Mouse (Mus musculus): ENCODE results near the gene Xpnpep3. TPM values are rescaled to one million over a fixed set of nuclear protein-coding genes. Genes with fewer than 3 reads are reported as not detected.
A peak's percentile ranks its signal among the peaks of the same experiment; 100 is the strongest.
"Not testable (repeated sequence)": the region's sequence is repeated elsewhere in the genome, so short reads cannot be mapped to it uniquely, and the experiment has no call there.

The Xpnpep3 gene
- polyA plus RNA-seq, 1 experiment from 2014 or later, result 9.9 TPM

GRCm38 (mm10) chr15:81465016-81465660 lies 65.2 kb downstream of the Xpnpep3 start:
- Histone ChIP-seq H3K9ac (peak overlapping the region; percentile 54), H3K27ac (replicated peaks) (peak overlapping the region; percentile 97), H3K36me3 (0 out of 2 replicates have a peak, but pooled peaks cover 7% of the 10 kb centered on the region), H3K9me3 (no peaks in the 10 kb centered on the region), H3K4me3 (peak overlapping the region; percentile 73), H3K27me3 (no peaks in the 10 kb centered on the region), H3K4me1 (replicated peaks) (peaks cover 19% of the 10 kb centered on the region), H3K4me2 (peak overlapping the region; percentile 61)
- WGBS, result 76% methylated on average over 12 of the region's 12 CpGs
- no peak for ATAC-seq (ENCODE audit: low FRiP score, low read depth)

- no peaks in the 10 kb centered on the region for H3K9me3 ChIP-seq
- H3K9ac ChIP-seq, result peak within 1 kb of the TSS; percentile 65
- WGBS, result under 1% methylated on average over 60 of the region's 62 CpGs
- peak within 1 kb of the TSS; percentile 61 for H3K4me2 ChIP-seq
- H3K4me1 ChIP-seq (replicated peaks), result peaks cover 19% of the 10 kb centered on the region
- peak within 1 kb of the TSS; percentile 97 for H3K27ac ChIP-seq (replicated peaks)
- no peaks in the 10 kb centered on the region for H3K27me3 ChIP-seq
- peak within 1 kb of the TSS; percentile 73 for H3K4me3 ChIP-seq
- H3K36me3 ChIP-seq, result peaks cover 12% of the 10 kb centered on the region
- ATAC-seq (ENCODE audit: low FRiP score, low read depth), result peak; percentile 99
Measured at GRCm38 (mm10) chr15:81465901-81466737, 66.2 kb downstream of the Xpnpep3 start, which contains the start of gene Rbx1. Gene Rbx1, plus strand, starts transcription at chr15:81466296.

- Histone ChIP-seq H3K9me3 (no peaks in the 10 kb centered on the region), H3K4me2 (peak overlapping the region; percentile 56), H3K4me1 (replicated peaks) (peaks cover 19% of the 10 kb centered on the region), H3K27ac (replicated peaks) (peak overlapping the region; percentile 97), H3K36me3 (peaks cover 19% of the 10 kb centered on the region), H3K4me3 (peak overlapping the region; percentile 73), H3K27me3 (no peaks in the 10 kb centered on the region), H3K9ac (peak overlapping the region; percentile 65)
- ATAC-seq (ENCODE audit: low FRiP score, low read depth), result no peak
- WGBS, result under 1% methylated on average over 15 of the region's 15 CpGs
Measured at GRCm38 (mm10) chr15:81466738-81467113, 66.8 kb downstream of the Xpnpep3 start.

GRCm38 (mm10) chr15:81470735-81471134 lies 70.8 kb downstream of the Xpnpep3 start:
- H3K9ac ChIP-seq, result no peak overlapping the region
- no peaks in the 10 kb centered on the region for H3K27me3 ChIP-seq
- H3K9me3 ChIP-seq, result no peaks in the 10 kb centered on the region
- H3K4me1 ChIP-seq (replicated peaks), result peaks cover 12% of the 10 kb centered on the region
- WGBS, result 88% methylated on average over 8 of the region's 8 CpGs
- peaks cover 54% of the 10 kb centered on the region for H3K36me3 ChIP-seq
- no peak overlapping the region for H3K4me3 ChIP-seq
- ATAC-seq (ENCODE audit: low FRiP score, low read depth), result no peak
- H3K27ac ChIP-seq (replicated peaks), result no peak overlapping the region
- H3K4me2 ChIP-seq, result no peak overlapping the region

GRCm38 (mm10) chr15:81472256-81472655 lies 72.3 kb downstream of the Xpnpep3 start:
- Histone ChIP-seq H3K27me3 (no peaks in the 10 kb centered on the region), H3K4me2 (no peak overlapping the region), H3K9ac (no peak overlapping the region), H3K4me3 (no peak overlapping the region), H3K4me1 (replicated peaks) (peaks cover 10% of the 10 kb centered on the region), H3K36me3 (peaks cover 56% of the 10 kb centered on the region), H3K9me3 (no peaks in the 10 kb centered on the region), H3K27ac (replicated peaks) (no peak overlapping the region)
- WGBS, result 93% methylated on average over 5 of the region's 5 CpGs
- ATAC-seq (ENCODE audit: low FRiP score, low read depth), result no peak

GRCm38 (mm10) chr15:81475654-81476053 lies 75.7 kb downstream of the Xpnpep3 start:
- no peak for ATAC-seq (ENCODE audit: low FRiP score, low read depth)
- Histone ChIP-seq H3K36me3 (peaks cover 49% of the 10 kb centered on the region), H3K4me1 (replicated peaks) (no peaks in the 10 kb centered on the region; the same call in 1 of the 2 replicates), H3K27me3 (no peaks in the 10 kb centered on the region), H3K4me2 (no peak overlapping the region), H3K27ac (replicated peaks) (no peak overlapping the region), H3K4me3 (no peak overlapping the region), H3K9ac (no peak overlapping the region), H3K9me3 (no peaks in the 10 kb centered on the region)
- 38% methylated on average over 3 of the region's 3 CpGs for WGBS

- no peaks in the 10 kb centered on the region for H3K9me3 ChIP-seq
- peaks cover 5% of the 10 kb centered on the region; the same call in 1 of the 2 replicates for H3K4me1 ChIP-seq (replicated peaks)
- no peak overlapping the region for H3K9ac ChIP-seq
- no peak for ATAC-seq (ENCODE audit: low FRiP score, low read depth)
- peak overlapping the region; percentile 35 for H3K4me2 ChIP-seq
- peaks cover 39% of the 10 kb centered on the region for H3K36me3 ChIP-seq
- 0% methylated on average over 2 of the region's 2 CpGs for WGBS
- H3K27me3 ChIP-seq, result no peaks in the 10 kb centered on the region
- H3K27ac ChIP-seq (replicated peaks), result no peak overlapping the region
- no peak overlapping the region for H3K4me3 ChIP-seq
Measured at GRCm38 (mm10) chr15:81476597-81476996, 76.7 kb downstream of the Xpnpep3 start.

- no peak for ATAC-seq (ENCODE audit: low FRiP score, low read depth)
- Histone ChIP-seq H3K9me3 (no peaks in the 10 kb centered on the region), H3K9ac (no peak overlapping the region), H3K4me1 (replicated peaks) (peaks cover 5% of the 10 kb centered on the region; the same call in 1 of the 2 replicates), H3K4me3 (no peak overlapping the region), H3K4me2 (no peak overlapping the region), H3K27me3 (no peaks in the 10 kb centered on the region), H3K36me3 (peaks cover 13% of the 10 kb centered on the region), H3K27ac (replicated peaks) (no peak overlapping the region)
- 68% methylated on average over 21 of the region's 21 CpGs for WGBS
Measured at GRCm38 (mm10) chr15:81479446-81480213, 79.7 kb downstream of the Xpnpep3 start.

- not testable (repeated sequence) for H3K4me2 ChIP-seq; H3K4me1 ChIP-seq (replicated peaks); H3K9me3 ChIP-seq; H3K36me3 ChIP-seq; H3K27ac ChIP-seq (replicated peaks); H3K27me3 ChIP-seq; ATAC-seq (ENCODE audit: low FRiP score, low read depth); H3K9ac ChIP-seq; H3K4me3 ChIP-seq
- WGBS, result 69% methylated on average over 3 of the region's 3 CpGs
Measured at GRCm38 (mm10) chr15:81480284-81480683, 80.3 kb downstream of the Xpnpep3 start.

- Histone ChIP-seq H3K4me2 (peak overlapping the region; percentile 50), H3K4me3 (peak overlapping the region; percentile 21), H3K27me3 (no peaks in the 10 kb centered on the region), H3K36me3 (no peaks in the 10 kb centered on the region), H3K27ac (replicated peaks) (no peak overlapping the region), H3K9me3 (no peaks in the 10 kb centered on the region), H3K9ac (no peak overlapping the region), H3K4me1 (replicated peaks) (peaks cover 5% of the 10 kb centered on the region; the same call in 1 of the 2 replicates)
- WGBS, result 15% methylated on average over 13 of the region's 13 CpGs
- no peak for ATAC-seq (ENCODE audit: low FRiP score, low read depth)
Measured at GRCm38 (mm10) chr15:81480977-81481379, 81.0 kb downstream of the Xpnpep3 start.

GRCm38 (mm10) chr15:81482966-81483365 lies 83.0 kb downstream of the Xpnpep3 start:
- no peaks in the 10 kb centered on the region for H3K36me3 ChIP-seq
- H3K9ac ChIP-seq, result no peak overlapping the region
- no peaks in the 10 kb centered on the region for H3K9me3 ChIP-seq
- WGBS, result 96% methylated on average over 2 of the region's 2 CpGs
- H3K4me1 ChIP-seq (replicated peaks), result peaks cover 5% of the 10 kb centered on the region; the same call in 1 of the 2 replicates
- H3K27me3 ChIP-seq, result no peaks in the 10 kb centered on the region
- H3K4me2 ChIP-seq, result no peak overlapping the region
- no peak overlapping the region for H3K27ac ChIP-seq (replicated peaks)
- no peak overlapping the region for H3K4me3 ChIP-seq
- no peak for ATAC-seq (ENCODE audit: low FRiP score, low read depth)
